Mouse (Mus musculus) left cerebral cortex, adult 8-10 months (tissue): Measurements from ENCODE around the gene Tmem199. TPM values are rescaled to one million over a fixed set of nuclear protein-coding genes. Genes with fewer than 3 reads are reported as not detected.

ENCODE experiments used
- DNase-seq, 2 experiments: peaks; one replicate each; pipeline ENCODE4 v3.0.0; 2022; ENCODE audit warnings: low spot score in 2 of 2
- total RNA-seq, 4 experiments: library from RNA; stranded (reverse); gene quantifications; 2 replicates each; pipeline ENCODE4 v1.2.4; 2022

Gene Tmem199
- total RNA-seq, 4 experiments from 2014 or later: 39.4 to 42.9 (median 41.8) TPM

DNA sequence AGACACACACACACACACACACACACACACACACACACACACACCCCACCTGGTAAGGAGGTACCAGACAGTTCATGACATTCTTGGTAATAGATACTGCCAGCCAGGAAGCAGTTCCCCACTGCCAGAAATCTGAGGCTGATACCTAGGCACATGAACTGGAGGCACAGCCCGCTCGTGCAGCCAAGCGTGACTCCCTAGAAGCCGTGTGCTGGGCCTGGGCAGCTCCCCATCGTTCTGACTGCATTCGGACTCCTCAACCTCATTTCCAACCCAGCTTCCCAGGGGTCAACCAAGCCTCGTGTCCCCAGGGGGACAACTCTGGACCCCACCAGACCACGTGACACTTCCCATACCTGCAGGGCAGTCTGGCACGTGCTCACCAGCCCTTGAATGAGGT lies 16.7 kb upstream of the Tmem199 start:
- no peak for DNase-seq

DNA sequence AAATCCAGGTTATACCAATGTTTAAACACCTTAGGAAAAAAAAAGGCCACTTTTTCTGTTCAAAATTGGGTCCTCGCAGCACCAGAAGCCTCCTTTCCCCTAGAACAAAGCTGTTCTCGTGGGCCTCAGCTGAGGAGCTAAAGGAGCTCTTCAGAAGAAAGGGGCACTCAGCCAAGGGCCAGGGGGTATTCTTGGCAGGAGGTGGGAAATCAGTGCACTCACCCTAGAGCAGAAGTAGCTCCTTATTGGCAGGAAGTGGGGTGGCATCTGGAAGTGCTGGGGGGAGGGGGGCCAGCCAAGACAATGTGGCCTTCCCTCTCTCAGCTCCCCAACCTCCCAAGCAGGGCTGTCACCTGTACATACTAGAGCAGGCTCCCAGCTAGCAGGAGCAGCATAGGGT lies 12.9 kb upstream of the Tmem199 start:
- no peak for DNase-seq

DNA sequence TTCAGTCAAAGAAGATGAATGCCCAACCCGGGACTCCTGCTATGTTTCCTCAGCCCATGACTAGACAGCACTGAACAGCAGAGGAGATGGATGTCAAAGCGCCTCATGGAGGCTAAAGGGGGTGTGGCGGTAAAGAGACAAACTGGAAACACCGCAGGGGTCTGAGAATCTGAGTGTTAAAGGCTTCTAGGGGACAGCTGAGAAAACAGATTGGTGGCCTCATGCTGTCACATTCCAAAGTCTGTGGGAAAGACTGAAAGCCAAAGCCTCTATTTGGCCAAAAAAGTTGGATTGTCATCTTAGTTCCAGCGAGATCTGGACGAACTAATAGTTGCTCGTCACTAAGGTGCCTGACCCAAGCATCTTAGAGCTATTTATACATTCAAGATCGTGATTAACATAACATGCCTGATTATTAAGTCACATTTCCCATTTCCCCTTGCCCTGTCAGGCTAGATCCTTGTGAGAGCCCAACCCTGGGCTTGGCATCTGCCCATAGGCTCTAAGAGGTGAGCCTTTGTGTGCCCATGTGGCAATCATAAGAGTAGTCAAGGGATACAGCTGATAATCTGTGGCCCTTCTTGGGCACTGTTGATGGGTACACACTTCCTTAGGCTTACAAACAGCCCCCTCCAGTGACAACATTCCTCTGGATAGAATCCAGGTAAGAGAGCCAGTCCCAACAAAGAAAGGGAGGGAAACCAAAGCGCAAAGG lies 11.4 kb upstream of the Tmem199 start:
- no peak for DNase-seq

DNA sequence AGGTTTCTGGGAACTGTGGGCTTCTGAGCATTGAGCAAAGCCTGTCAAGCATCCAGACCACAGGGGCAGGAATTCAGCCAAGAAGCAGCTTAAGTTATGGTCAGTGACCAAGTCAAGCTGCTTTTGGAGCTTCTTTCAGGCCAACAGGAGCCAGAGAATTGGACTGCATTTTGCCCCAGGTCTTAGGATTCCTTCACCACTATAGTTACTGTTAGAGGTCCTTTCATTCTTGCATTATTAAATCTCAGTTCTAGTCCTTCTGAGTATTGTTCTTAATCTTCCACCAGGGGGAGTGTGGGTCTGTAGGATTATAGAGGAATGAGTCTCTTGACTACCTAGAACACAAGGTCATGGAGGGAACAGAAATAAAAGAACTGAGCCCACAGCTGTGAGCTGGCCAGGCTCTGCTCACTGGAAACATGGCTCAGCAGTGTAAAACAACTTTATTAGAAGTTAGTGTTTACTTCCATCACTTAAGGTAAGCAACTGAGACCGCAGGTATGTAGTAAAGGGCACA lies 10.6 kb upstream of the Tmem199 start:
- no peak for DNase-seq

DNA sequence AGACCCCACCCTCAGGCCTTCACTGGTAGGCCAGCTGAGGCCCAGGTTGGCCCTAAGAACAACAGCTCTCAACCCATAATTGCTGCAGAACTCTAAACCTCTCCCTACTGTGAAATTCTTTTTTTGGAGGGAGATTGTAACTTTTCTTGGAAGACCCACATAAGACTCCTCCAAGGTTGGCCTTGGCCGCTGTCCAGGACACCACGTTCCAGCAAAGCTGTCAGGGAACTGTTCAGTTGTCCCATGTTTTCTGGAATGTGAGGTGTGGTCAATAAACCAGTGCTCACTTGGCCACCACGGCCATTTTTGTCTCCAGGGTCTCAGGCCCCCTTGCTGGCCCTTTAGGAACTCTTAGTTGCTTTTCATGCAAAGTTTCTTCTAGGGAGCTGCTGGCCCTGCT lies 9.9 kb upstream of the Tmem199 start:
- no peak for DNase-seq

DNA sequence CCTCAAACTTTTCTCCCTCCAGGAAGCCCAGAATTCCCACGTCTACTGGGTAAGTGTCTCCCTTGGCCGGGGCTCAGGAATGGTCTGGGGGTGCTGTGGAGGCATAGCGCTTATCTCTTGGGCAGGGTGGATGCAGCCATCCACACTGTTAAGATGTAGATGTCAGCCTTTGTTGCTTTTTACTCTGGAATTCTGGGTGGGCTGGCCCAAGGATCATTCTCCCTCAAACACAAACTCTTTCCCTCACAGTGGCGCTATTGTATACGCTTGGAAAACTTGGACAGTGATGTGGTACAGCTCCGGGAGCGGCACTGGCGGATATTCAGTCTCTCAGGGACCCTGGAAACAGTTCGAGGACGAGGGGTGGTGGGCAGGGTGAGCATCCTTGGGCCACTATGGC lies 7.0 kb upstream of the Tmem199 start:
- DNase-seq: no peak

DNA sequence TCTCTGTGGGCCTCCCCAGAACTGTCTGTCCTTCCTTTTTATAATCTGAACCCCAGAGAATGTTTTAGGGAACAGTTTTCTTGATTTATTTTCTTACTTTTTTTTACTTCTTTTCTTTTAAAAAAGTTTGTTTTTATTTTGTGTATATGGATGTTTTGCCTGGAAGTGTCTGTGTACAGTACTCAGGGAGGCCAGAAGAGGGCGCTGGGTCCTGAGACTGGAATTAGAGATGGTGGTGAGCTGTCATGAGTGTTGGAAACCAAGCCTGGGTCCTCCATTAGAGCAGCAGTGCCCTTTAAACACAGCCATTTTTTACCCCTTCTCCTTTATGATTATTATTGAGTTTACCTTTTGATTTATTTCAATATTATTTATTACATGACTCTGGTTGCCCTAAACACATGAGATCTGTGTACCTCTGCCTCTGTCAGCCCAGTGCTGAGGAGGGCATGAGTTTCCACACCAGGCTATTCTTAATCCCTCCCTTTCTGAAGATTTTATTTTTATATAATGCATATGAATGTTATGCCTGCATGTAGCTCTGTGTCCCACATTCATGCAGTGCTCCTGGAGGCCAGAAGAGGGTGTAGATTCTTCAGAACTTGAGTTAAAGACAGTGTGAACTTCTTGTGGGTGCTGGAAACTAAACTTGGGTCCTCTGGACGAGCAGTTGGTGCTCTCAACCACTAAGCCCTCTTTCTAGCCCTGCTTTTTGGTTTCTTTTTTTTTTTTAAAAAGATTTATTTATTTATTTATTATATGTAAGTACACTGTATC lies 3.8 kb upstream of the Tmem199 start:
- no peak for DNase-seq

DNA sequence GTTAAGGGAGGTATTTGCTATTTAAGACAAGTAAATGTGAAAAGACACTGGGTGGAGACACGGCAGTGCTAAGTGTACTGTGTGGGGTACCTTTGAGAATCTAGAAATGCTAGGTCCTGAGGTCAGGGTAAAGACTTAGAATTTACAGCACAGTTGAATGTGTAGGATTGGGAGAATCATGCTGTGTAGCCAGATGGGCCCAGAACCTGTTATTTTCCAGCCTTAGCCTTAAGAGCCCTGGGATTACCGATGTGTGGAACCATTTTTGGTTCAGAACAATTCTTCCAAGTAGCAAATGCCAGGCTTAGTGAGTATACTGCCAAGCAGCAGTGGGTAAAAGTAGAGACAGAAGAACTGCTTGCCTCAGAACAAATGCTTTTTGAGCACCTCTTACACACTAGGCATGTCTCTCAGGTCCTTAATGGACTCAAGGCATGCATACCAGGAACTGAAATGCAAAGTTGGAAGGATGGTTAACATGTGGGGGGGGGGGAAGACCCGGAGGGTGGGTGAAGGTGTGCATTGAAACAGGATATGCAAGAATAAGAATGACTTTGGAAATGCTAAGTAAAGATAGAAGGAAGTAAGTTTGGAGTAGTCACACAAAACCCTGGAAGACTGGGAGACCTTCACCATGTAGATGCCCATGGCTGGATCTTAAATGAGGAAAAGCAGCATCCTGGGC lies 1.3 kb upstream of the Tmem199 start:
- no peak for DNase-seq

DNA sequence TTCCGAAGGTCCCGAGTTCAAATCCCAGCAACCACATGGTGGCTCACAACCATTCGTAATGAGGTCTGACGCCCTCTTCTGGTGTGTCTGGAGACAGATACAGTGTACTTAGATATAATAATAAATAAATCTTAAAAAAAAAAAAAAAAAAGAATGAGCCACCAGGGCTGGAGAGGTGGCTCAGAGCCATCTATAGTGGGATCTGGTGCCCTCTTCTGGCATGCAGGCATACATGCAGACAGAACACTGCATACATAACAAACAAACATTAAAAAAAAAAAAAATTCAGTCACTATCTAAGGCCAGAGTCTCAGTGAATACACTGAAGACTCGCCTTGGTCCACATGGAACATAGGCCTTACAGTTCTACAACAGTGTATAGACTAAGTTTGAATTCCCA lies 2.8 kb downstream of the Tmem199 start:
- no peak for DNase-seq

DNA sequence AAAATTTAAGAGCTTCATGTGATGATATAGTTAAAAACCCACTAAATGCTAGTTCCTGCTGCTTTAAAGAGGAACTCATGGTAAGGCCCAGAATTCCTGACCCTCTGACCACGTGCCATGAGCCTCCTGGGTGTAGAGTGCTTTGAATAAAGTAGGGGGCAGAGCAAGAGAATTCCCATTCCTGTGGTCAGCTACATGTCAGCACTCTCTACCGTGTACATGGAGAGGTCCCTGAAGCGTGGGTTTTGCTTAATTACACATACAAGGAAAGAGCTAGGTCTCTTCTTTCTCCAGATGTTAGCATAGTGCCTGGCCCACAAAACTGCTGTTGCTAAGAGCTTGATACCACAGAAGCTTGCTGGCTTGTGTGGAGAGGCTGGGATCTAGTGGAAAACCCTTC lies 6.5 kb downstream of the Tmem199 start:
- no peak for DNase-seq

DNA sequence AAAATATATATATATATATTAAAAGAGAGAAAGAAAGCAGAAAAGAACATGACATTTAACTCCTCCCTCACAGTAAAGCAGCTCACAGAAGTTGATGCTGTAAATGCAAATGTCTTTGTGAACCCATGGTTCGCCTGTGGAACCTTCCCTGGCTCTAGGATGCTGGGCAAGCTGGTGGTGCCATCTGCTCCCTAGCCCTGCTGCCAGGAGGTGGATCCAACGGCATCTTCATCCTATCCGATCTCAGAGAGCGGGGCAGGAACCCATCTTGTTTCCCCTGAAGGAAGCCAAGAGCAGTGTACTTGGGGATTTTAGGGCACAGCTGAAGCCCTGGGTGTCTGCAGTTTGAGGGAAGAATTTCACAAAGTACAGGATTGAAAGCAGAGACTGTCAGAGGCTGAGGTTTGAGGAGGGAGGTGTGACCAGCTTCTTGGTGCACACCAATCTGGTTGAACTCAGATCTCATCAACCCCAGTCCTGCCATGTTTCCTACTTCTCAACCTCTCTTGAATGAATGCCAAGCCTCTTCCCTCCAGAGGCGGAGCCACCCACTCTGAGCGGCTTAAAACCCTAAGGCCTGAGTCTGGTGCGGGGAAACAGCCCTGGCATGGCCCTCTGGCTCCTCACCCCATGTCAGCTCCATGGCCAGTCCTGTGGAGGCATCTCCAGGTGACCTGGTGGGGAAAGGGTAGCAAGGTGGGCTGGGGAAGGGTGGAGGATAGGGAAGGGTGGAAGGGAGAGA lies 8.9 kb downstream of the Tmem199 start, which contains the start of gene Sebox:
TSS of gene Sebox (plus strand) at position 539 of the 742 bp plus-strand sequence.
- DNase-seq: no peak

DNA sequence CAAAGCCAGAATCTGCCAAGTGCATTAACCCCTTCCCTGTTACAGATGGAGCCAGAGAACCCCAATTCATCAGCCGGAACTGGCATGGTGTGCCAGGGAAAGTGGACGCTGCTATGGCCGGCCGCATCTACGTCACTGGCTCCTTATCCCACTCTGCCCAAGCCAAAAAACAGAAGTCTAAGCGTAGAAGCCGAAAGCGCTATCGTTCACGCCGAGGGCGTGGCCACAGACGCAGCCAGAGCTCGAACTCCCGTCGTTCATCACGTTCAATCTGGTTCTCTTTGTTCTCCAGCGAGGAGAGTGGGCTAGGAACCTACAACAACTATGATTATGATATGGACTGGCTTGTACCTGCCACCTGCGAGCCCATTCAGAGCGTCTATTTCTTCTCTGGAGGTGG lies 10.4 kb downstream of the Tmem199 start:
- no peak for DNase-seq

DNA sequence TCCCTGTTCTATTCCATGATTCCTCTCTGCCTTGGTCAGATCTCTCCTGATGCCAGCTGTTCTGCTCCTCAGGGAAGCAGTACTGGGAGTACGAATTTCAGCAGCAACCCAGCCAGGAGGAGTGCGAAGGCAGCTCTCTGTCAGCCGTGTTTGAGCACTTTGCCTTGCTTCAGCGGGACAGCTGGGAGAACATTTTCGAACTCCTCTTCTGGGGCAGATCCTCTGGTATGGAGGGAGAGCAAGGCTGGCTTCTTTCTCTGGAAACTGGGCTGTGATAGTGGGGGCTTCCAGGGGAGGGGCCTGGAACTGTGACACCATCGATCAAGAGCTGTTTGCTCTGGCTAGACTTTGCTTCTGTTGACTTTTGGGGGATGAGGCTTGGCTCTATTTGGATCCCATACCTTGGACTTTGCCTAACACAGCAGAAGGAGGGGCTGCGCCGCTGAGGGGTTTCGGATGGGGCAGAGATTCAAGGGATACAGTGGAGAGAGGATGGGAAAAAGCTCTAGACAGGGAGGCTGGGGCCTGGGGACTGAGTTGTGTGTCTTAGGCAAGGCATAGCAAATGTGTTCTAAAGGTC lies 11.3 kb downstream of the Tmem199 start:
- DNase-seq: no peak

DNA sequence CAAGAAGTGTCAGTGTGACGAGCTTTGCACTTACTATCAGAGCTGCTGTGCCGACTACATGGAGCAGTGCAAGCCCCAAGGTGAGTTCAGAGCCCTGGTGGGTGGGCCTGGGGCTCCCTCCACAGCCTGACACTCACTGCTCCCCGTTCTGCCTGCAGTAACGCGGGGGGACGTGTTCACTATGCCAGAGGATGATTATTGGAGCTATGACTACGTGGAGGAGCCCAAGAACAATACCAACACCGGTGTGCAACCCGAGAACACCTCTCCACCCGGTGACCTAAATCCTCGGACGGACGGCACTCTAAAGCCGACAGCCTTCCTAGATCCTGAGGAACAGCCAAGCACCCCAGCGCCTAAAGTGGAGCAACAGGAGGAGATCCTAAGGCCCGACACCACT lies 12.4 kb downstream of the Tmem199 start:
- no peak for DNase-seq

DNA sequence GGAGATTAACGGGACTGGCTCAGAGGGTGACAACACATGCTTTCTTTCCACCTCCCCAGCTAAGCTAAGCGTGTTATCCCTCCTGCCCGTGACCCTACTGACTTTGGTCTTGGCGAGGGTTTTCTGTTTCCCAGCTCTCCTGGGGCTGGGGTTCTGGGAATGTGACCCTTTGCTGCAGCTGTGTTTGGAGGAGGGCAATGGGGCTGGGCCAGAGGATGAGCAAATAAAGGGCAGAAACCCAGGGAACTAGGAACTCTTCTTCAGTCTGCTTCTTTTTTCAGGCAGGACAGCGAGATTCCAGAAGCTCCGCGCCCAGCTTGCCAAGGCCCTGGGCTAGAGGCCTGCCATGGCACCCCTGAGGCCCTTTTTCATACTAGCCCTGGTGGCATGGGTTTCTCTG lies 13.0 kb downstream of the Tmem199 start, which contains the start of gene Vtn:
TSS of gene Vtn (plus strand) at position 88 of the 400 bp plus-strand sequence.
- DNase-seq: no peak

DNA sequence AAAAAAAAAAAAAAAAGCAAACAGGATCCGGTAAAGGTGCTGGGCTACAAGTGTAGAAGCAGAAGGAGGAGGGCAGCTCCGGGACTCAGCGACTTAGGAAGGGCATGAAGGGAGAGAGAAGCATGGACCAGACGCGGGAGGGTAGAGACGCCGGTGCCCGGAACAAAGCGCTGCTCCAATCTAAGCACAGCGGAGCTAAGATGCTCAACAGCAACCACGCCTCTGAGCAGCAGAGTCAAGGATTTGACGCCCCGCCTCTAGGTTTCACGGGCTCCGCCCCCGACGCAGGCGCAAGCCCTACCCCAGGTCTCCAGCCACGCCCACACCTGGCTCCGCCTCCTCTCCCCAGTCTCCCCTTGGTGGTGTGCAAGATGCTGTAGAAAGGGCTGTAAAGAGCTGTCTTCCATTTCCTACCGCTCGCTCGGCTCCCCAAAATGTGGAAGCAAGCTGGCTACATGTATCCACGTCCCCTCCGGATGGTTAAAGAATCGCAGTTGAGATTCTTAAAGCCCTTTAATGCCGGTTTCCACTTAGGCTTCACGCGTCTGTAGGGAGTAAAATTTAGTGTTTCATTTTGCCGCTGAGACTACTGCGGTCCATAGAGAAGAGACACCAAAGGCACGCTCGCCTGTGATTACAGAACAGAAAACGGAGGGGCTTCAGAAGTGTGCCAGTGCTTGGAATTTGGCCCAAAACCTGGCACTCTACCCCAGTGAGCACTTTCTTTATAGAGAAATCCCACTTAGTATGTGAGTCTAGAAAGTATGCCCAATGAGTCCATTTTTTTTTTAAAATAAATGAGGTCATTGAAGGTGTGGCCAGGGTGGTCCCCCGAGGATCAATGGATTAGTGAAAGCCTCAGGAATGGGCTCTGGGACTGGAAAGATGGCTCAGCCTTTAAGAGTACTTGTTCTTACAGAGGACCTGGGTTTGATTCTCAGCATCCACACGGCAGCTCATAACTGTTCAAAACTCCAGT lies 14.1 kb downstream of the Tmem199 start, which contains the start of gene Sarm1:
TSS of gene Sarm1 (minus strand) at position 211 of the 979 bp plus-strand sequence.
- peak; percentile 85 to 95 for DNase-seq

DNA sequence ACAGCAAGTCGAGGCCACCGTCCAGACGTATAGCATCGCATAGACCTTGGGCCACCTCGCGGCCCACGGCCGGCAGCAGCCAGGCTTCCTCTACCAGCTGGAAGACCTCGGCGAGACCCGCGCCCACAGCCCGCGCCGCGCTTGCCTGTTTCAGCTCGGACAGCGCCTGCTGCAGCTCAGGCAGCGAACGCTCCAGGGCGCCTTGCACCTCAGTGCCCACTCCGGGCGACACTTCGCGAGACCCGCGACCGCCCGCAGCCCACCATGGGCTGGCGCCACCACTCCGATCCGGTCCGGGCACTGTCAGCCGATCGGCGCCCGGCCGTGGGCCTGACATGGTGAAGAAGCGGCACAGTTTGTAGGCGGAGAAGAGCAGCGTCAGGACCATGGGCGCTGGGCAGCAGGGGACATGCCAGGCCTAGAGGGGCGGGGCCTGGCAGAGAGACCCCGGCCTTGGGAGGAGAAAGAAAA lies 14.9 kb downstream of the Tmem199 start:
- peak in 1 of 2 experiments; percentile 42 for DNase-seq

DNA sequence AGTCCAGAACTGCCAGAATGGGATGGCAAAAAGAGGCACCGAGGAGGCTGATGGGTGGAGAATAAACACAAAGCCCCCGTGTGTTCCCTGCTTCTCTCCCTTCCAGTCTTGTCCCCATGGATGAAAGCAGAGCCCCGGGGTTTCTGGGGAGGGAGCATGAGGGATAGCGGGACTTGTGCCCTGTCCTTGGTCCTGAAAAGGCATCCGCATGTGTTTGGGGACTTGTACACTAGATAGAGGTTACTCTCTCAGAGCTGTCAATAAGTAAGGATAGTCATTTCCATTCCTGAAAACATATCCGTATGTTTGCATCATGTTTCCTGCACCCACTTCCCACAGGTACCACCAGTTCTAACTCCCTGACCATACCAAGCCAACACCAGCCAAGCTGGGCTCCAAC lies 16.1 kb downstream of the Tmem199 start:
- DNase-seq: no peak

DNA sequence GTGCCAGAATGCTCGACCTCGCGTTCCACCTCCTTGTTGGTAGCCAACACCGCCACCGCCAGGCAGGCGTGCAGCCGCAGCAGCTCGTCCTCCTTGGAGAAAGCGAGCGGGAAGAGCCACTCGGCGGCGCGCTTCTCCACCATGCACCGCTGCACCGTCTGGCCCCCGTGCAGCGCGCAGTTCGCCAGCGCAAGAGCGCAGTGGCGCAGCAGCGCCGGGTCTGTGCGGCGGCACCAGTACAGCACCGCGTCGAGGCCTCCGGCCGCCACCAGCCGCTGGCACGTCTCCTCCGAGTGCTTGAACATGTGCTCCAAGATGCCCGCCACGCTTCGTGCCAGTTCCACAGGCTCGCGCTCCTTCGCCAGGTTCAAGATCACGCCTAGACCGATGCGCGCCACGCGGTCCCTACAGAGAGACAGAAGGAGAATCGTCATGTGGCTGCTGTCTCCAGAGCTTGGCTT lies 21.2 kb downstream of the Tmem199 start:
- DNase-seq: peak in 1 of 2 experiments; percentile 32
